Mouse (Mus musculus): ENCODE data around the gene Cmtm6.

Cmtm6 gene

DNA sequence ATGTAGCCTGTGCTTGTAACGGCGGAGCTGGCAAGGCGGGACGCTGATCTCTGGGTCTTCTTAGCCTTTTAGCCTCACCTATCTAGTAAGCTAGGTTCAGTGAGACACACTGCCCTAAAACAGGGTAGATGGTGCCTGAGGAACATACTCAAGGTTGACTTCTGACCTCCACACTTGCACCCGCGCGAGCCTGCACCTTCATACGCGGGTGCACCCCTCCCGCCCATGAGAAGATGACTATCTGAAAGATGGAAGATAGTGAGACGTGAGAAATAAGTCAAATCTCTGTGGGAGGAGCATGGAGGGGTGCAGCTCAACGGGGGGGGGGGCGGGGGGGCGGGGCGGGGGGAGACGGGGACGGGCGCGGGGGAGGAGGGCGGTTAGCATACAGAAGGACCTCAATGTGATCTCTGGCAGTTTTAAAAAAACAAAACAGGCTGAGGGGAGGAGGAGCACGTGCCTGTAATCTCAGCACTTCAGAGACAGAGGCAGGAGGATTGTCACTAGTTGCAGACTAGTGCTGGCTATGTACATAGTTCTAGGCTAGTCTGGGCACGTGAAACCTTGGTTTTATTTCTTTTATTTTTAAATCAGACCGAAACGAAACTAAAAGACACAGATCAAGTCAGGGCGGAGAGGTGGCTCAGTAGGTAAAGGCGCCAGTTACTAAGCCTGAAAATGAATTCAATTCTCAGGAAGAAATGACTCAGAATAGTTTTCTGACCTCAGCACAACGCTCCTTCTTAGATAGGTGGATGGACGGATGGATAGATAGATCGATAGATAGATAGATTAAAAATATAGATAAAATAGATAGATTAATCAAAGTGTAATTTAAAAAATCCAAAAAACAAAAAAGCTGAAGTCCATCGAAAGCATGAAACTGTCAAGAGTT is 758 bp upstream of the Cmtm6 start:
- in situ Hi-C loops (cut with MboI, MseI), result loop anchor here (10.0 kb wide), 1 partner anchor 85 kb away; the partner anchor contains the start of gene Cnot10

DNA sequence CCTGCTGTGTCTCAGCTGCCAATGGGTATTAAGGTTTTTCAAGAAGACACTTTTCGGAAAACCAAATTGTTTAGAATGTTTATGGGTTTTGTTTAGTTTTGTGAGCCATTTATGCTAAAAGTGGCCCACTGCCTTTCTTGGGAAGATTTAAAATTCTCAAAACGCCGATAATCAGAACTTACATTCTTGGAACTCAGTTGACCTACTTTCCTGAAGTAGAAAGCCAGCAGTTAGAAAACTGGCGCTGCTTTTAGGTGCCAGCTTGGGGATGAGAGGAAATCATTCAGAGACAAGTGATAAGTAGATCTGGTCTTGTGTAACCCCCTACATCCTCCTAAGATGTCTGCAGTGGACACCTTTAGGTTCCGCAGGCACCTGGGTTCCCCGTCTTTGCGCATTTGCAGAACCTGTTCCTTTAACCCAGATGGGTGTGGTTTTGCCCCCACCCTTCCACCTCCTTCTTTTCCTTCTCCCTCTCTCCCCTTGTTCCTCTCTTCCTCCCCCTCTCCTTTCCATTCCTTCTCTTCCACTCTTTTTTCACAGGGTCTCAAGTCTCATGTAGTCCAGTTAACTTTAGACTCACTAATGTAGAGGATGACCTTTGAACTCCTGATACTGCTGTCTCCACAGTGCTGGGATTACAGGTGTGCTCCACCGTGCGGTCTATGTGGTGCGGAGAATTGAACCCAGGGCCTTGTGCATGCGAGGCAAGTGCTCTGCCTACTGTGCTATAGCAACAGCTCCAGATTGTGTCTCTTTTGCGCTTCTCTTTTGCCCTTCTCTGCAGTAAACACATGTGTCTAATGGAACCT is 1.2 kb downstream of the Cmtm6 start:
- in situ Hi-C loops (cut with MboI, MseI), result loop anchor here (10.0 kb wide), 1 partner anchor 87 kb away; the partner anchor contains the start of gene Cnot10

DNA sequence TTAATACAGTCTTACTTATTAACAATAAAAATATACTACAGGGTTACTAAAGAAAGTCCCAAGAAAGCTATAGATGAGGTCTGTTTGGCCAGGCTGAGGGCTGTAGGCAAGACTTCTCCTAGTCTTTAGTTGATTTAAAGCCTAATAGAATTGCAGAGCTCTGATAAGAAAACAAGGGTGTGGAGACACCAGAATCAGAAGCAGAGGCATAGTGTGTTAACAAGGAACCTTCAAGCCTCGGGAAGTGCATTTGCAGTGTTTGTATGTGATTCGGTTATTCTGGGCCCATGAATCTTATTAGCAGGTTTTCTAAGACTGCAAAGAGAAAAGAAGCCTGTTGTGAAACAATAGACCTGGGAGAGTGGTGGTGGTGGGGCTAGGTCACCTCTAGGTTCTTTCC is 2.3 kb downstream of the Cmtm6 start:
- in situ Hi-C loops (cut with MboI, MseI), result loop anchor here (10.0 kb wide), 1 partner anchor 88 kb away; the partner anchor contains the start of gene Cnot10

DNA sequence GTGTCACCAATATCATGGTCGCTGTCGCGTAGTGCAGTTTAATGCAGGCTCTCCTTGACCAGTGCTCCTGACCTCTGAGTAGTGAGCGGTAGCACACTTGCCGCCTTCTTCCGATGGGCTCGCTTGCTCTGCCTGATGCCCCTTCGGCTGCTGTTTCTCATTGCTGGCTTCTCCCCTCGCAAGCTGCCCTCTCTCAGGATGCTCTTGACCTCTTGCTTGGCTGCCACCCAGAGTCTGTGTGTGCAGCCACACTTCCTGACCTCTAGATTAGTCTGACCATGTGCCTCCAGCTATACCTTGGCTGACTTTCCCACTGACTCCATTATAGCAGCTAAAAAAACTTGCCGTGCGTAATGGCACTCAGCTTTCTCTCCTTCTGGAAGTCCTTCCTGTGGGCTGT is 5.5 kb downstream of the Cmtm6 start:
- in situ Hi-C loops (cut with MboI, MseI), result loop anchor here (10.0 kb wide), 1 partner anchor 92 kb away; the partner anchor contains the start of gene Cnot10

DNA sequence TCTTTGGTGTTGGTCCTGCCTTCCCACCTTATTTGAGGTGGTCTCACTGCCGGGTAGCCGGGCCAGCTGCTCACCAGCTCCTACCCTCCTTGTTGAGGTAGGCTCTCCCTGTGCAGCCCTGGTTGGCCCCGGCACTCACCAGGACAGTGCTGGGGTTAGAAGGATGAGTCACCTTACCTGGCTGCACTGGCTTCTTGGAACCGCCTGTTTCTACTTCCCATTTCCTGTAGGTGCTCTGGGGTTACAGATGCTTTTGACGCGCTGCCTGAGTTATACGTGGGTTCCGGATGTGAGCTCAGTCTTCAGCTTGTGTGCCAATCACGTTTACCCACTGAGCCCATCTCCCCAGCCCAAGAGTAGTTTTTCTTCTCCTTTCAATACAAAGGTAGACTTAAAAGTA is 9.4 kb downstream of the Cmtm6 start:
- in situ Hi-C loops (cut with MboI, MseI), result no loop called here

- in situ Hi-C loops (cut with MboI, MseI), result no loop called here
These were observed 11.8 kb downstream of the Cmtm6 start for GRCm38 (mm10) chr9:114742731-114743130.

DNA sequence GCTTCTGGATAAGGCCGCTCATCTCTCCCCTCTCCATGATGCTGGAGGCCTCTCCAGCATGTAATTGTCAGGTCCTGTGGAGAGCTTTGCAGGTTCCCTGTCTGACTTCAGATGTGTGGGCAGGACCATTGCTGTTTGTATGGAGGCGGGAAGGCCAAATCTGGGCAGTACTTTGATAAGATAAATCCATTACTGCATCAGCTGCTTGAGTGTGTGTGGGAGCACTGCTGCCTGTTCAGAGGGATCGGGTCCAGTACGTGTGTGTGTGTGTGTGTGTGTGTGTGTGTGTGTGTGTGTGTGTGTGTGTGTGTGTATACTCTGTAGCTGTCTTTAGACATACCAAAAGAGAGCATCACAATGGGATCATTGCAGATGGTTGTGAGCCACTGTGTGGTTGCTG is 14.2 kb downstream of the Cmtm6 start:
- in situ Hi-C loops (cut with MboI, MseI), result loop anchor here (5.0 kb wide), 1 partner anchor 37 kb away; the partner anchor contains the start of gene Cmtm7

- in situ Hi-C loops (cut with MboI, MseI), result loop anchor here (5.0 kb wide), 1 partner anchor 37 kb away; the partner anchor contains the start of gene Cmtm7
These were observed 14.7 kb downstream of the Cmtm6 start for GRCm38 (mm10) chr9:114745654-114746053.

DNA sequence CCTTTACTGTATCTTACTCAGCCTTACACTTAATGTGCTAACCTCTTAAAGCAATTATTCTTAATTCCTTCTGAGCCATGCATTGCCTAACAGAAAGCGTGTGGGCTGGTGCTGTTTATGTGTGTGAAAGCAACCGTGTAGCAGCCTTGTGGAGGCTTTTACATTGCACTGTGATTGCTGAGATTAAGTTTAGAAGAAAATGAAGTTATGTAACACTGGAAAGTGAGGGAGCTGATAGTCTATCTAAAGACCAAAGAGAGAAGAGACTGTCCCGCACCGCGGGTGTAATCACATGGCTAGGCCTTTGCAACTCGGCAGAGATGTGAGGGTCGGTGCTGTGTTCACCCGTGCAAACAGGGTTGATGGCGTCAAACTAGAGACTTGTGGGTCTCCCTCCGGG is 16.1 kb downstream of the Cmtm6 start:
- in situ Hi-C loops (cut with MboI, MseI), result loop anchor here (5.0 kb wide), 1 partner anchor 35 kb away; the partner anchor contains the start of gene Cmtm7

GRCm38 (mm10) chr9:114747466-114747865 is 16.6 kb downstream of the Cmtm6 start:
- in situ Hi-C loops (cut with MboI, MseI), result loop anchor here (5.0 kb wide), 1 partner anchor 35 kb away; the partner anchor contains the start of gene Cmtm7

DNA sequence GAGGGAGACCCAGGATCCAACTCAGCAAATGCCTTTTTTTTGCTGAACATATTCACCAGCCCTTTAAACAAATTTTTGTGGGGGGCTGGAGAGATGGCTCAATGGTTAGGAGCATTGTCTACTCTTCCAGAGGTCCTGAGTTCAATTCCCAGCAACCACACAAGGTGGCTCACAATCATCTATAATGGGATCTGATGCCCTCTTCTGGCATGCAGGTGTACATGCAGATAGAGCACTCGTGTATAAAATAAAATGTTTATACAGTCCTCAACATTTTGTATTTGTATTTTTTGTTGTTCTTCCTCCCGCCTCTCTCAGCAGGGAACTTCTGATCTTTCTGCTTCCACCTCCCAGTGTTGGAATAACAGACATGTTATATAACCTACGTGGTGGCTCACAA is 20.7 kb downstream of the Cmtm6 start:
- in situ Hi-C loops (cut with MboI, MseI), result no loop called here

DNA sequence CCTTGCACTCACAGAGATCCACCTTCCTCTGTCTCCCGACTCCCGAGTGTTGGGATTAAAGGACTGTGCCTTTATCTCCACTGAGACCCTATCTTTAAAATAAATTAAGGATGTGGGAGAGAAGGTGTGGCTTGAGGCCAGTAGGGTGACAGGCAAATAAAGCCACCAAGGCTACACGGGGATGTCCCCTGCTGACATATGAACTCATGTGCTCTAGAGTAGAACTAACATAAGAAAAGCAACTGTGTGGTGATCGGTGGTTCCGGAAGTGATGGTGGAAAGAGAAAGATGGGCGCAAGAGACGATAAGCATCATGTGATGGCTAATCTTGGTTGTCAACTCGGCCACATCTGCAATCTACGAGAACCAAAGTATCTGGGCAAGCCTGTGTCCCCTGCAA is 21.4 kb downstream of the Cmtm6 start:
- in situ Hi-C loops (cut with MboI, MseI), result no loop called here

- in situ Hi-C loops (cut with MboI, MseI), result no loop called here
These were observed 22.1 kb downstream of the Cmtm6 start for GRCm38 (mm10) chr9:114752863-114753484.

- in situ Hi-C loops (cut with MboI, MseI), result no loop called here
These were observed 27.4 kb downstream of the Cmtm6 start for GRCm38 (mm10) chr9:114758272-114758671.

- in situ Hi-C loops (cut with MboI, MseI), result no loop called here
These were observed 27.9 kb downstream of the Cmtm6 start for GRCm38 (mm10) chr9:114758801-114759200.

DNA sequence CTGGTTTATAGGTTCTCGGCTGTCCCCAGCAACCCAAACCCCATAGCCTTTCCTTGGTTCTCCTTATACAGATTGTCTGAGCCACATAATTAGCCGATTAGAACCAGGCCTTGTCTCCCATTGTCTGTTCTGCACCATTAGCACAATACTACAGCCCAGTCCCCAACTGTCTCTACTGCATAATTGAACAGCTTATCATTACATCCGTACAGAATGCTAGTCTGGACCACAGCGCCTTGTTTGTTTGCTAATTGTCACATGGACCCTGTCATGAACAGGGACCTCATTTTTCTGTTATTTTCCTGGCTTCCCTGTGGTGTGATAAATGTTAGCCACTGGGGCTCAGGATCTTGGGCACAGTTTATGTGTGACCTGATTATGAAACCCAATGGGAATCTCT is 29.0 kb downstream of the Cmtm6 start:
- in situ Hi-C loops (cut with MboI, MseI), result no loop called here

GRCm38 (mm10) chr9:114760353-114760752 is 29.4 kb downstream of the Cmtm6 start:
- in situ Hi-C loops (cut with MboI, MseI), result no loop called here

DNA sequence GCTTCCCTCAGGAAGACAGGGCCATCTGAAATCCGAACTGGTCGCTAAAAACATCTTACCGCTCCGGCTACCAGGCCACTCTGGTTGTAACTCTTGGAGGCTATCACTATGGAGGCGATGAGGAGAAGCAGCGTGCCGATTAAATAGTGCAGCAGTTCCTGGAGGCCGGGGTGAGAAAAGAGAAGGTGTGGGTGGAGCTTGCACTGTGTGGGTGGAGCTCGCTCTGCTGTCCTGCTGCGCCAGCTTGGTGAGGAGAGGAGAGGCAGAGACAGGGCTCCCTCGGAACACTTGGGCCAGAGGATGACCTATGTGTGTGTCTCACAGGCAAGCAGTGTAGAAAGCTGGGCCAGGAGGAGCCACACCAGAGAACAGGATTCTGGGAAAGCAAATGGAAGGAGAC is 30.9 kb downstream of the Cmtm6 start:
- in situ Hi-C loops (cut with MboI, MseI), result no loop called here

DNA sequence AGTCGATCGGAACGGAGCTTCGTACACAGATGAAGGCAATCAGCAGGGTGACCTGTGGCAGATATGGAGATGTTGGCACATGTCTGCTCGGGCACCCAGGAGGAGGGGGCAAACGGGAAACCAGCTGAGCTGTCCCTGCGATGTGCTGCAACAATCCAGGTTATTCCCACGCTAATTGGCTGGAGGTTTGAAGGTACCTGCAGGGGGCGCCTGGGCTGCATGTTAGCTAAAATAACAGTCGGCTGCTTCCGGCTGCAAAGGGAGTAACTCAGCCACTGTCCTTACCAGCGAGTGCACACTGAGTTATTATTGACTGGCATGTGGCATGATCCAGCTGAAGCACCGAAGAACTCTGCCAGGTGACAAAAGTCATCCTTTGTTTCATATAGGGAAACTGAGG is 32.4 kb downstream of the Cmtm6 start:
- in situ Hi-C loops (cut with MboI, MseI), result no loop called here

GRCm38 (mm10) chr9:114767030-114767429 is 36.1 kb downstream of the Cmtm6 start:
- in situ Hi-C loops (cut with MboI, MseI), result no loop called here

DNA sequence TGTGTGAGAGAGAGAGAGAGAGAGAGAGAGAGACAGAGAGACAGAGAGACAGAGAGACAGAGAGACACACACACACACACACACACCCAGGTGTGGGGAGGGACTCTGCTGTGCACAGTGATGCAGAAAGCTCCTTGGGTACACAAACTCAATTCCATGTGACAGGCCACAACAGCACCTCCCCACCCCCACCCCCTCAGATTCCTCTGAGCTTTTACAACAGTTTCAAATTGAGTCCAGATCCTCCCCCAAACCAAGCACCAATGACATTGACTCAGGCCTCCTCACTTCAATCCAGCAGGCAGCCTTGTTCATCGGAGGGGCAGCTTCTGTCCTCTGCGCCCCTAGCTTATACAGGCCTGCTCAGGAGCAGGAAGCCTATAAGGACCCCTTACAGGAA is 36.6 kb downstream of the Cmtm6 start:
- in situ Hi-C loops (cut with MboI, MseI), result no loop called here

DNA sequence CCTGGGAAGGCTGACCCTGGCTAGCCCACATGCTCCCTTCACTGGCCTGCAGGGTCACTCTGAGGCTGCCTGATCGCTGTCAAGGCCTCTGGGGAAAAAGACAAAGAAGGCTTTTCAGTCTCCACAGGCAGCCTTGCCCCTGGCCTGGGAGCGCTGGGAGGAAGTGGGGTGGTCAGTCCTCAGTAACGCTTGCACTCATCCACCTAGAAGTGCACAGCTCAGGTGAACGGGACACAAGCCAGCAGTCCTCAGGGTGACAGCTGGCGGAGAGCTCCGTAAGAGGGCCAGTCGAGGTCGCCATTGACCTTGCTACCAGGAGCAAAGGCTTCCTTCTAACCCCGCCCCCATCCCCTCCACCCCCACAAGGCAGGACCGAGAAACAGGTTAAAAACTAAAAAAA is 37.1 kb downstream of the Cmtm6 start:
- in situ Hi-C loops (cut with MboI, MseI), result no loop called here

All from T-helper 2 cell (primary cell).